Comparison of ENCODE assay signal across 24 mouse cellular contexts in the genomic region with DNA sequence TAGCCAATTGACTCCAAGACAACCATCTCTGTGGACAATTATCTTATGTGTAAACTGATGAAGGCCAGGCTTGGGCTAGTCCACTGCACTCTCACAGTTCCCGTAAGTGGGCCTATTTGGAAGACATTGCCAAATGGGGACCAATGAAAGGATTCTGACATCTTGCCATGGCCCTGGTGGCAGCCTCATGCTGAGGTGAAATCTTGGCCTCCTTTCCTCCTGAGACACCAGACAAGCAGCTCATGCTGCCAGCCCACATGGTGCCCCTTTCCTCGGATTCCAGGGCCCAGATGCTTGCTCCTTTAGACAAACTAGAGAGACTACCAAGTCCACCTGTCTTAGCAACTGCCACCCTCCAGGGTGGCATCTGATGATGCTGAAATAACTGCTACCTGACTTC. TPM values are rescaled to one million over a fixed set of nuclear protein-coding genes. Genes with fewer than 3 reads are reported as not detected.
"Had no signal": no experiment of that assay in that cellular context is flagged by ENCODE, and none has a peak within 500 bp of the region (broad histone marks: within the 10 kb centered on the region; RNA-seq: fewer than 3 reads in every experiment).

No protein-coding gene starts in this region.

- DNase-seq: gastrocnemius, adult 2 months; gastrocnemius, postnatal 10 days; gastrocnemius, postnatal 25 days; heart, adult 2 months; heart, postnatal 10 days; heart, postnatal 4 days; kidney, adult 18-20 months; kidney, adult 8-10 months; kidney, postnatal 10 days; kidney, postnatal 25 days; kidney, postnatal 4 days had no signal

- H3K4me2 ChIP-seq: heart, embryonic 12.5 days; hindbrain, embryonic 13.5 days; hindbrain, embryonic 15.5 days; intestine, embryonic 15.5 days; limb, embryonic 13.5 days; limb, embryonic 15.5 days; liver, embryonic 12.5 days had no signal

- H3K4me3 ChIP-seq: gastrocnemius, adult 2 months; heart, adult 2 months; heart, embryonic 10.5 days; heart, embryonic 12.5 days; hindbrain, embryonic 10.5 days; hindbrain, embryonic 13.5 days; hindbrain, embryonic 15.5 days; intestine, embryonic 15.5 days; layer of hippocampus, adult 2 months; limb, embryonic 13.5 days; limb, embryonic 15.5 days; liver, embryonic 12.5 days had no signal

- ATAC-seq: inflammation-experienced regulatory T-cells, adult 6 months; intestine, embryonic 15.5 days; intestine, postnatal 0 days; liver, embryonic 12.5 days had no signal

- H3K9me3 ChIP-seq: heart, embryonic 10.5 days; heart, embryonic 12.5 days; hindbrain, embryonic 10.5 days; hindbrain, embryonic 13.5 days; hindbrain, embryonic 15.5 days; intestine, embryonic 15.5 days; limb, embryonic 13.5 days; limb, embryonic 15.5 days; liver, embryonic 12.5 days had no signal

- H3K27me3 ChIP-seq: heart, embryonic 12.5 days; hindbrain, embryonic 13.5 days; hindbrain, embryonic 15.5 days; intestine, embryonic 15.5 days; limb, embryonic 13.5 days; limb, embryonic 15.5 days; liver, embryonic 12.5 days had no signal

- H3K4me1 ChIP-seq: hindbrain, embryonic 15.5 days; intestine, embryonic 15.5 days; limb, embryonic 15.5 days had no signal

- H3K9ac ChIP-seq: heart, embryonic 12.5 days; hindbrain, embryonic 13.5 days; hindbrain, embryonic 15.5 days; intestine, embryonic 15.5 days; limb, embryonic 13.5 days; limb, embryonic 15.5 days; liver, embryonic 12.5 days; liver, embryonic 14.5 days had no signal

- H3K36me3 ChIP-seq: heart, embryonic 10.5 days; heart, embryonic 12.5 days; hindbrain, embryonic 10.5 days; hindbrain, embryonic 13.5 days; hindbrain, embryonic 15.5 days; intestine, embryonic 15.5 days; limb, embryonic 13.5 days; limb, embryonic 15.5 days; liver, embryonic 12.5 days had no signal

- H3K27ac ChIP-seq: gastrocnemius, adult 2 months; heart, adult 2 months; heart, embryonic 10.5 days; hindbrain, embryonic 10.5 days; hindbrain, embryonic 13.5 days; hindbrain, embryonic 15.5 days; intestine, embryonic 15.5 days; layer of hippocampus, adult 2 months; limb, embryonic 13.5 days; limb, embryonic 15.5 days; liver, embryonic 12.5 days; liver, embryonic 14.5 days had no signal

RNA-seq across cellular contexts. Expression of a gene that starts 20.1 kb away (rescaled TPM):
- total RNA-seq: gastrocnemius, adult 2 months had no signal
